Mouse (Mus musculus): ENCODE measurements around the gene Vmn2r14.
"Not testable (repeated sequence)": the region's sequence is repeated elsewhere in the genome, so short reads cannot be mapped to it uniquely, and the experiment has no call there.

Vmn2r14 gene

GRCm38 (mm10) chr5:109224608-109225007, at the start of gene Vmn2r14:
Gene Vmn2r14, minus strand, starts transcription at chr5:109224708.
- DNase-seq, result no peak

- DNase-seq, result not testable (repeated sequence)
These were observed 32.4 kb downstream of the Vmn2r14 start, which contains the start of gene Vmn2r13 for GRCm38 (mm10) chr5:109192099-109192498. Gene Vmn2r13, minus strand, starts transcription at chr5:109192199.

GRCm38 (mm10) chr5:109166851-109167250, 57.7 kb downstream of the Vmn2r14 start:
- not testable (repeated sequence) for DNase-seq

Measured in kidney, postnatal 36 days (tissue).